Mouse (Mus musculus) stomach, embryonic 14.5 days (tissue): ENCODE measurements around the gene Timp4. TPM values are rescaled to one million over a fixed set of nuclear protein-coding genes. Genes with fewer than 3 reads are reported as not detected.

Source experiments
- ATAC-seq: fragments of 200-750 bp; cut with Nextera tagmentation; 2 replicates; pipeline ENCODE4 v1.8.0; 2017; ENCODE audit warnings: low read depth, moderate TSS enrichment; ENCODE audit not compliant: insufficient number of reproducible peaks, insufficient read depth, low FRiP score
- H3K27ac ChIP-seq: fragments of 300-500 bp; sonication (generic); 2 replicates; pipeline ENCODE4 v1.5.1; 2014; ENCODE audit warnings: mild to moderate bottlenecking, low read length, moderate library complexity, mixed read lengths
- H3K27me3 ChIP-seq: fragments of 300-500 bp; sonication (generic); 2 replicates; pipeline ENCODE4 v1.6.1; 2014; ENCODE audit warnings: low read length, control low read depth, mixed read lengths; ENCODE audit not compliant: control insufficient read depth, insufficient read depth
- H3K36me3 ChIP-seq: fragments of 300-500 bp; sonication (generic); 2 replicates; pipeline ENCODE4 v1.6.1; 2014; ENCODE audit warnings: mild to moderate bottlenecking, control low read depth, low read length, moderate library complexity, mixed read lengths; ENCODE audit not compliant: control insufficient read depth, insufficient read depth
- H3K4me1 ChIP-seq: fragments of 300-500 bp; sonication (generic); 2 replicates; pipeline ENCODE4 v1.6.1; 2014; ENCODE audit warnings: low read length, control low read depth, mixed read lengths; ENCODE audit not compliant: control insufficient read depth, insufficient read depth
- H3K4me2 ChIP-seq: fragments of 300-500 bp; sonication (generic); replicated peaks from 2 replicates; pipeline ENCODE4 v1.6.1; 2014; ENCODE audit warnings: low read depth, low read length, control low read depth
- H3K4me3 ChIP-seq: fragments of 300-500 bp; sonication (generic); 2 replicates; pipeline ENCODE4 v1.5.1; 2014; ENCODE audit warnings: low read depth, low read length, control low read depth
- H3K9ac ChIP-seq: fragments of 300-500 bp; sonication (generic); replicated peaks from 2 replicates; pipeline ENCODE4 v1.6.1; 2014; ENCODE audit warnings: low read depth, mild to moderate bottlenecking, control low read depth, low read length, moderate library complexity, mixed read lengths
- H3K9me3 ChIP-seq: fragments of 300-500 bp; sonication (generic); 2 replicates; pipeline ENCODE4 v1.6.1; 2016; ENCODE audit warnings: low read depth, low read length, control low read depth; ENCODE audit not compliant: control insufficient read depth
- WGBS: fragments of 180-500 bp; shearing (Covaris S2); extraction: QIAGEN DNeasy Blood & Tissue Kit; methylation state at CpG from one replicate; pipeline ENCODE4 v1.1.7; 2014; 5-methylcytosine and 5-hydroxymethylcytosine counted together
- polyA plus RNA-seq: library from polyadenylated mRNA; unstranded; fragments of >200 nt; fragmentation: Nextera tagmentation; extraction: Ambion mirVana; gene quantifications from 2 replicates; pipeline ENCODE4 v1.2.1, GENCODE M21; 2014

Gene Timp4
- polyA plus RNA-seq, 1 experiment from 2014 or later: 0.85 TPM

DNA sequence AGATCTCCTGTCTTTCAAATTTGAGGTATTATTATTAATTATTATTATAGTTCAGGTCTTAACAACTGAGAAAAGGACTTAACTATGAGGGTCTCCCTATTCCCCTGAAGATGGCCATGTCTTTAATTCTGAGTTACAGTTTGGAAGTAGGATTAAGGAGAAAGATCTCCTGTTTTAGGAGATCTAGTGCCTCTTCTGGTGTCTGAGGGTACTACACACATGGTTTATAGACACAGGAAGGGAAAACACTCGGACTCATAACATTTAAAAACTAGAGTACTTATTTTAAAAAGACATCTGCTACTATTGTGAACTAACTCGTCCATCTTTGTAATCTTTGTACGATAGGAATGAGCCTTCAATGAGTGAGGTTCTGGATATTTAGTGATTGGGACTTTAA lies 49.0 kb downstream of the Timp4 start:
- Histone ChIP-seq H3K4me1 (no peaks in the 10 kb centered on the region), H3K4me2 (no peak overlapping the region), H3K27ac (no peak overlapping the region), H3K36me3 (no peaks in the 10 kb centered on the region), H3K4me3 (no peak overlapping the region), H3K9me3 (no peaks in the 10 kb centered on the region), H3K27me3 (no peaks in the 10 kb centered on the region), H3K9ac (no peak overlapping the region)
- no peak for ATAC-seq
- WGBS: 60% methylated on average over 3 of the region's 3 CpGs

DNA sequence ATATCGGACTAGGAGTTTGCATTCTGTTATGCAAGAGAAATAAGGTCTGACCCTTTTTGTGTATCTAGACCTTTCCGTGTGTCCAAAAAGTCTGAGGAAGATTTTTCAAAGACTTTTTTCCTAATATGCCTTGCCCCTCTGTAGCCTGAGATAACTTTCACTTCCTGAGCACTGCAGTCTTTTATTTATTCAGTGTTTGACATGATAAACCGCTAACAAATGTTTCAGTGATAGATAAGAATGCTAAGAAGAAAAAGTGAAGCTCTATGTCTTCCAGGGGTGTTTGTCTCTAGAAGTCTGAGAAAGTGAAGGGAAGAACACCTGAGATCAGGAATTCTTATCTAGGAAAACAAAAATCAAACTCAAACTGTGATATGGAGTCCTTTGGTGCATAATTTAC lies 51.3 kb downstream of the Timp4 start:
- H3K9ac ChIP-seq: no peak overlapping the region
- no peaks in the 10 kb centered on the region for H3K4me1 ChIP-seq
- ATAC-seq: no peak
- H3K27me3 ChIP-seq: no peaks in the 10 kb centered on the region
- H3K4me3 ChIP-seq: no peak overlapping the region
- WGBS: 48% methylated on average over 3 of the region's 3 CpGs
- no peak overlapping the region for H3K27ac ChIP-seq
- H3K36me3 ChIP-seq: no peaks in the 10 kb centered on the region
- no peak overlapping the region for H3K4me2 ChIP-seq
- no peaks in the 10 kb centered on the region for H3K9me3 ChIP-seq

Other genes with a start within 250 kb of the Timp4 start
- 56.5 and 58.4 TPM in 2 replicates for gene Tamm41, start 214.3 kb downstream of the Timp4 start, polyA plus RNA-seq
- 4.7 and 5.0 TPM in 2 replicates for gene Syn2, start 117.3 kb downstream of the Timp4 start, polyA plus RNA-seq
- gene Gm17482, start 24.9 kb downstream of the Timp4 start, polyA plus RNA-seq: not detected in 2 replicates
- gene Pparg, start 108.7 kb upstream of the Timp4 start, polyA plus RNA-seq: 11.7 and 12.7 TPM in 2 replicates